Mouse (Mus musculus) stomach, postnatal 0 days (tissue): ENCODE results near the gene St7.

ENCODE experiments used
- CTCF ChIP-seq: IDR thresholded peaks from 2 replicates; pipeline ENCODE4 v1.5.1; 2016; ENCODE audit warnings: antibody characterized with exemption, low read depth, mild to moderate bottlenecking, moderate library complexity
- EP300 ChIP-seq: optimal IDR thresholded peaks from 2 replicates; pipeline ENCODE3; 2016; ENCODE audit warnings: antibody characterized with exemption

DNA sequence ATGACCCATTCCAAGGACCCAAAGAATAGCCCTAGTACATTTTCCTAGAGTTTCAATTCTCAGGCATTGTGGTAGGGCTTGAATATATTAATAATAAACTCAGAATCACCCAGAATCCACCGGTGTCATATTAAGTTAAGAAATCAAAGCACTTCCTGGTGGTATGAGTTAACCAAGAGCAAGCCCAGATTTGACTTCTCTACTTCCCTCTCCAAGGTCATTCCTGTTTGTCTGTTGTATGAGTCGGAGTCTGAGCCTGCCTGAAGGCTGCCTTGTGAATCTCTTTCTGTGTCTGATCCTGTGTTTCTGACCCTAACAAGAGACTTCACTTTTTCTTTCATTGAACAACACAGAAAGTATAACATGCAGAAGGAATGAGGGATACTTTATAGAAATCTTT lies 118.3 kb downstream of the St7 start:
- TF ChIP-seq CTCF (no peak), EP300 (no peak)
